Mouse (Mus musculus) heart, embryonic 11.5 days (tissue): ENCODE measurements at regions not wholly inside any gene's neighbourhood (a gene's known extent, or its start where the extent isn't known, plus 50 kb on each side); places are given as distances from the start of the nearest gene placed in this dataset.

ENCODE experiments used
- ATAC-seq: fragments of 200-750 bp; cut with Nextera tagmentation; replicated peaks from 2 replicates; pipeline ENCODE4 v1.8.0; 2017; ENCODE audit warnings: moderate library complexity; ENCODE audit not compliant: insufficient number of reproducible peaks, low FRiP score, low TSS enrichment
- H3K27ac ChIP-seq: fragments of 300-500 bp; sonication (generic); 2 replicates; pipeline ENCODE4 v1.5.1; 2014; ENCODE audit warnings: mild to moderate bottlenecking, low read depth, low read length
- H3K27me3 ChIP-seq: fragments of 300-500 bp; sonication (generic); 2 replicates; pipeline ENCODE4 v1.6.1; 2014; ENCODE audit warnings: mild to moderate bottlenecking, low read length, mixed read lengths; ENCODE audit not compliant: control insufficient read depth, insufficient read depth
- H3K36me3 ChIP-seq: fragments of 300-500 bp; sonication (generic); 2 replicates; pipeline ENCODE4 v1.6.1; 2014; ENCODE audit warnings: mild to moderate bottlenecking, low read length, moderate library complexity, mixed read lengths; ENCODE audit not compliant: control insufficient read depth, insufficient read depth
- H3K4me1 ChIP-seq: fragments of 300-500 bp; sonication (generic); 2 replicates; pipeline ENCODE4 v1.6.1; 2014; ENCODE audit warnings: low read length; ENCODE audit not compliant: control insufficient read depth, insufficient read depth
- H3K4me2 ChIP-seq: fragments of 300-500 bp; sonication (generic); 2 replicates; pipeline ENCODE4 v1.6.1; 2014; ENCODE audit warnings: mild to moderate bottlenecking, moderate library complexity
- H3K4me3 ChIP-seq: fragments of 300-500 bp; sonication (generic); 2 replicates; pipeline ENCODE4 v1.5.1; 2014; ENCODE audit warnings: low read depth, low read length
- H3K9ac ChIP-seq: fragments of 300-500 bp; sonication (generic); 2 replicates; pipeline ENCODE4 v1.6.1; 2014; ENCODE audit warnings: mild to moderate bottlenecking, low read depth, low read length, moderate library complexity
- H3K9me3 ChIP-seq: fragments of 300-500 bp; sonication (generic); replicated peaks from 2 replicates; pipeline ENCODE4 v1.6.1; 2016; ENCODE audit warnings: low read length; ENCODE audit not compliant: control insufficient read depth
- WGBS: fragments of 180-500 bp; shearing (Covaris S2); extraction: QIAGEN DNeasy Blood & Tissue Kit; methylation state at CpG from one replicate; pipeline ENCODE4 v1.1.7; 2014; ENCODE audit not compliant: insufficient replicate concordance; 5-methylcytosine and 5-hydroxymethylcytosine counted together

GRCm38 (mm10) chr11:34888374-34889136 lies 55.1 kb upstream of the Spdl1 start:
- Histone ChIP-seq H3K27me3 (no peaks in the 10 kb centered on the region), H3K27ac (no peak overlapping the region), H3K36me3 (no peaks in the 10 kb centered on the region), H3K4me3 (no peak overlapping the region), H3K9ac (no peak overlapping the region), H3K4me2 (no peak overlapping the region), H3K4me1 (no peaks in the 10 kb centered on the region), H3K9me3 (no peaks in the 10 kb centered on the region)
- WGBS, result 80% methylated on average over 7 of the region's 7 CpGs
- no peak for ATAC-seq

GRCm38 (mm10) chr11:34887587-34887986 lies 54.1 kb upstream of the Spdl1 start:
- Histone ChIP-seq H3K27me3 (no peaks in the 10 kb centered on the region), H3K4me2 (no peak overlapping the region), H3K27ac (no peak overlapping the region), H3K4me3 (no peak overlapping the region), H3K9me3 (no peaks in the 10 kb centered on the region), H3K9ac (no peak overlapping the region), H3K4me1 (no peaks in the 10 kb centered on the region), H3K36me3 (no peaks in the 10 kb centered on the region)
- WGBS, result 80% methylated on average over 3 of the region's 3 CpGs
- ATAC-seq, result no peak
